In genomic region chr15:100923476-100923875, GRCm38 (mm10) we compare ENCODE assay signal across 8 mouse cellular contexts. TPM values are rescaled to one million over a fixed set of nuclear protein-coding genes. Genes with fewer than 3 reads are reported as not detected.
DNase-seq lines count a peak whose midpoint lies in the region; ATAC-seq and TF ChIP-seq lines count a peak whose summit lies in the region.

No protein-coding gene starts in this region.

- peak; percentile 25 for DNase-seq in ovary, postnatal 14 days (ENCODE audit: low spot score)
- no peak for DNase-seq in ovary, postnatal 10 days (ENCODE audit: low spot score)
- DNase-seq in embryonic facial prominence, embryonic 14.5 days (ENCODE audit: low spot score): peak; percentile 82
- DNase-seq in layer of hippocampus, postnatal 14 days (ENCODE audit: low spot score in 2 of 2): peak; percentile 76 to 89
- DNase-seq in stomach, postnatal 0 days (ENCODE audit: low spot score): peak; percentile 43
- DNase-seq in c-Kit-positive CD71-positive TER-119-positive erythroid progenitor cells, embryonic 14.5 days (ENCODE audit: low spot score): no peak

- H3K9me3 ChIP-seq in embryonic facial prominence, embryonic 14.5 days (ENCODE audit: control insufficient read depth, low read length): no peaks in the 10 kb centered on the region
- no peaks in the 10 kb centered on the region for H3K9me3 ChIP-seq in heart, embryonic 16.5 days (replicated peaks; ENCODE audit: control insufficient read depth, low read length)
- H3K9me3 ChIP-seq in midbrain, embryonic 13.5 days: no peaks in the 10 kb centered on the region
- H3K9me3 ChIP-seq in stomach, postnatal 0 days (ENCODE audit: control insufficient read depth, low read length): no peaks in the 10 kb centered on the region

- TF ChIP-seq CTCF in stomach, postnatal 0 days (IDR thresholded peaks at IDR 0.05; ENCODE audit: low read depth): no peak

- peak overlapping the region; percentile 34; the same call in 1 of the 2 replicates for H3K9ac ChIP-seq in embryonic facial prominence, embryonic 14.5 days (ENCODE audit: low read depth, low read length)
- no peak overlapping the region for H3K9ac ChIP-seq in heart, embryonic 16.5 days (ENCODE audit: low read length)
- peak overlapping the region; percentile 55 for H3K9ac ChIP-seq in midbrain, embryonic 13.5 days (replicated peaks)
- H3K9ac ChIP-seq in stomach, postnatal 0 days (ENCODE audit: low read length): peak overlapping the region; percentile 18; the same call in 1 of the 2 replicates

- 19% methylated on average over 18 of the region's 19 CpGs for WGBS in embryonic facial prominence, embryonic 14.5 days
- WGBS in heart, embryonic 16.5 days: 15% methylated on average over 19 of the region's 19 CpGs
- 20% methylated on average over 19 of the region's 19 CpGs for WGBS in midbrain, embryonic 13.5 days
- WGBS in stomach, postnatal 0 days: 17% methylated on average over 19 of the region's 19 CpGs

- H3K36me3 ChIP-seq in embryonic facial prominence, embryonic 14.5 days (ENCODE audit: control insufficient read depth, insufficient read depth, low read length): no peaks in the 10 kb centered on the region
- H3K36me3 ChIP-seq in heart, embryonic 16.5 days (ENCODE audit: control insufficient read depth, insufficient read depth): no peaks in the 10 kb centered on the region
- no peaks in the 10 kb centered on the region for H3K36me3 ChIP-seq in midbrain, embryonic 13.5 days
- H3K36me3 ChIP-seq in stomach, postnatal 0 days (ENCODE audit: control insufficient read depth, insufficient read depth, low read length): no peaks in the 10 kb centered on the region

- no peak overlapping the region; the same call in 1 of the 2 replicates for H3K27ac ChIP-seq in embryonic facial prominence, embryonic 14.5 days (replicated peaks; ENCODE audit: low read depth, low read length)
- H3K27ac ChIP-seq in heart, embryonic 16.5 days (ENCODE audit: low read length): no peak overlapping the region
- peak overlapping the region; percentile 37; the same call in 1 of the 2 replicates for H3K27ac ChIP-seq in midbrain, embryonic 13.5 days
- H3K27ac ChIP-seq in stomach, postnatal 0 days (replicated peaks): no peak overlapping the region

- H3K4me2 ChIP-seq in embryonic facial prominence, embryonic 14.5 days (ENCODE audit: low read depth, low read length): peak overlapping the region; percentile 37
- H3K4me2 ChIP-seq in heart, embryonic 16.5 days (ENCODE audit: low read depth, low read length): peak overlapping the region; percentile 31
- peak overlapping the region; percentile 25; the same call in 1 of the 2 replicates for H3K4me2 ChIP-seq in midbrain, embryonic 13.5 days (replicated peaks)
- H3K4me2 ChIP-seq in stomach, postnatal 0 days (replicated peaks; ENCODE audit: low read depth): peak overlapping the region; percentile 11

- no peaks in the 10 kb centered on the region for H3K27me3 ChIP-seq in embryonic facial prominence, embryonic 14.5 days (replicated peaks; ENCODE audit: control insufficient read depth, insufficient read depth, low read length)
- H3K27me3 ChIP-seq in heart, embryonic 16.5 days (ENCODE audit: control insufficient read depth, insufficient read depth, low read length): peaks cover 11% of the 10 kb centered on the region
- no peaks in the 10 kb centered on the region for H3K27me3 ChIP-seq in midbrain, embryonic 13.5 days
- H3K27me3 ChIP-seq in stomach, postnatal 0 days (ENCODE audit: control insufficient read depth, insufficient read depth, low read length): no peaks in the 10 kb centered on the region

- H3K4me1 ChIP-seq in embryonic facial prominence, embryonic 14.5 days (ENCODE audit: control insufficient read depth, insufficient read depth, low read length): peaks cover 12% of the 10 kb centered on the region; the same call in 1 of the 2 replicates
- no peaks in the 10 kb centered on the region for H3K4me1 ChIP-seq in heart, embryonic 16.5 days (ENCODE audit: control insufficient read depth, insufficient read depth, low read length)
- H3K4me1 ChIP-seq in midbrain, embryonic 13.5 days (replicated peaks): peaks cover 30% of the 10 kb centered on the region
- H3K4me1 ChIP-seq in stomach, postnatal 0 days (replicated peaks; ENCODE audit: control insufficient read depth, insufficient read depth): no peaks in the 10 kb centered on the region

- peak; percentile 82; the same call in 1 of the 2 replicates for ATAC-seq in embryonic facial prominence, embryonic 14.5 days (ENCODE audit: low read depth)
- ATAC-seq in heart, embryonic 16.5 days (replicated peaks; ENCODE audit: extremely low read depth, insufficient read depth, low FRiP score): no peak; the same call in 1 of the 2 replicates
- ATAC-seq in midbrain, embryonic 13.5 days: peak; percentile 85
- ATAC-seq in stomach, postnatal 0 days (ENCODE audit: low FRiP score, low TSS enrichment): peak; percentile 73; the same call in 1 of the 2 replicates

- no peak for TF ChIP-seq EP300 in stomach, postnatal 0 days (optimal IDR thresholded peaks at IDR 0.05)

- H3K4me3 ChIP-seq in embryonic facial prominence, embryonic 14.5 days (ENCODE audit: low read depth, low read length): no peak overlapping the region
- H3K4me3 ChIP-seq in heart, embryonic 16.5 days (ENCODE audit: low read length): 0 out of 2 replicates have a peak overlapping the region, but pooled peaks have one; percentile 13
- H3K4me3 ChIP-seq in midbrain, embryonic 13.5 days (replicated peaks): no peak overlapping the region
- H3K4me3 ChIP-seq in stomach, postnatal 0 days (ENCODE audit: low read depth, low read length): no peak overlapping the region

RNA-seq across cellular contexts. Expression of gene Scn8a, which starts 53.8 kb away (rescaled TPM):
- 4.9 and 5.3 TPM in 2 replicates for polyA plus RNA-seq in embryonic facial prominence, embryonic 14.5 days (2014; fragmentation: Nextera tagmentation; extraction: Ambion mirVana)
- 0.71 and 1.5 TPM in 2 replicates for polyA plus RNA-seq in heart, embryonic 16.5 days (2015; fragmentation: Nextera tagmentation; extraction: Ambion mirVana)
- total RNA-seq in layer of hippocampus, postnatal 14 days (2021): 100 to 1,000 TPM; 208 to 232 TPM
- polyA plus RNA-seq in midbrain, embryonic 13.5 days (2015; fragmentation: Nextera tagmentation; extraction: Ambion mirVana): 20.2 and 23.0 TPM in 2 replicates
- 0.40 and 0.61 TPM in 2 replicates for polyA plus RNA-seq in stomach, postnatal 0 days (2015; fragmentation: Nextera tagmentation; extraction: Ambion mirVana)

Comparison
In these comparisons a context has a peak if more than half of its experiments do, and no peak if none do; other contexts are left out.
1. DNase-seq: peak in ovary, postnatal 14 days (single experiment), embryonic facial prominence, embryonic 14.5 days (single experiment), layer of hippocampus, postnatal 14 days (2 of 2) and stomach, postnatal 0 days (single experiment); none in ovary, postnatal 10 days (single experiment) and c-Kit-positive CD71-positive TER-119-positive erythroid progenitor cells, embryonic 14.5 days (single experiment).
2. Peak in every context shown above with its lines, with median percentiles within 50 percentile points of each other: H3K4me2 ChIP-seq.